Mouse (Mus musculus): ENCODE data around the gene Sertad3. TPM values are rescaled to one million over a fixed set of nuclear protein-coding genes. Genes with fewer than 3 reads are reported as not detected.
"Not testable (repeated sequence)": the region's sequence is repeated elsewhere in the genome, so short reads cannot be mapped to it uniquely, and the experiment has no call there.

Gene Sertad3
- total RNA-seq, 2 experiments from 2014 or later, result 3.7 to 4.4 TPM

- DNase-seq (ENCODE audit: low spot score in 2 of 2), result peak; percentile 74 to 84
These were observed 17.2 kb downstream of the Sertad3 start for GRCm38 (mm10) chr7:27490543-27491329.

- DNase-seq (ENCODE audit: low spot score in 2 of 2), result no peak
These were observed 18.3 kb downstream of the Sertad3 start for GRCm38 (mm10) chr7:27491856-27492255.

GRCm38 (mm10) chr7:27493022-27493421 lies 19.5 kb downstream of the Sertad3 start:
- DNase-seq (ENCODE audit: low spot score in 2 of 2), result no peak

- DNase-seq (ENCODE audit: low spot score in 2 of 2), result no peak
These were observed 19.9 kb downstream of the Sertad3 start for GRCm38 (mm10) chr7:27493450-27493849.

GRCm38 (mm10) chr7:27494659-27495367 lies 21.2 kb downstream of the Sertad3 start:
- DNase-seq (ENCODE audit: low spot score in 2 of 2), result not testable (repeated sequence)

- DNase-seq (ENCODE audit: low spot score in 2 of 2), result no peak
These were observed 25.5 kb downstream of the Sertad3 start, which contains the start of gene Prx for GRCm38 (mm10) chr7:27499036-27499435. Gene Prx, plus strand, starts transcription at chr7:27499324.

- DNase-seq (ENCODE audit: low spot score in 2 of 2), result no peak
These were observed 28.1 kb downstream of the Sertad3 start for GRCm38 (mm10) chr7:27501620-27502019.

- DNase-seq (ENCODE audit: low spot score in 2 of 2), result no peak
These were observed 33.3 kb downstream of the Sertad3 start for GRCm38 (mm10) chr7:27506765-27507370.

GRCm38 (mm10) chr7:27507711-27508647 lies 34.4 kb downstream of the Sertad3 start:
- DNase-seq (ENCODE audit: low spot score in 2 of 2), result peak; percentile 86 to 91

GRCm38 (mm10) chr7:27508648-27509005 lies 35.1 kb downstream of the Sertad3 start:
- no peak for DNase-seq (ENCODE audit: low spot score in 2 of 2)

GRCm38 (mm10) chr7:27510809-27511208 lies 37.2 kb downstream of the Sertad3 start:
- no peak for DNase-seq (ENCODE audit: low spot score in 2 of 2)

- no peak for DNase-seq (ENCODE audit: low spot score in 2 of 2)
These were observed 41.4 kb downstream of the Sertad3 start for GRCm38 (mm10) chr7:27514961-27515360.

- DNase-seq (ENCODE audit: low spot score in 2 of 2), result no peak
These were observed 44.7 kb downstream of the Sertad3 start for GRCm38 (mm10) chr7:27518314-27518713.

- DNase-seq (ENCODE audit: low spot score in 2 of 2), result no peak
These were observed 46.5 kb downstream of the Sertad3 start for GRCm38 (mm10) chr7:27520104-27520503.

- DNase-seq (ENCODE audit: low spot score in 2 of 2), result no peak
These were observed 47.0 kb downstream of the Sertad3 start for GRCm38 (mm10) chr7:27520599-27520998.

- DNase-seq (ENCODE audit: low spot score in 2 of 2), result no peak
These were observed 49.4 kb downstream of the Sertad3 start, which contains the start of gene Hipk4 for GRCm38 (mm10) chr7:27522967-27523366. Gene Hipk4, plus strand, starts transcription at chr7:27523267.

- DNase-seq (ENCODE audit: low spot score in 2 of 2), result no peak
These were observed 50.2 kb downstream of the Sertad3 start for GRCm38 (mm10) chr7:27523805-27524204.

GRCm38 (mm10) chr7:27526039-27526827 lies 52.7 kb downstream of the Sertad3 start:
- peak; percentile 65 to 81 for DNase-seq (ENCODE audit: low spot score in 2 of 2)
